Mouse (Mus musculus) bone marrow macrophage, adult 2 months (primary cell): ENCODE results near the gene Hsdl1.

ENCODE experiments used
- CTCF ChIP-seq: IDR thresholded peaks from 2 replicates; pipeline ENCODE4 v1.5.1; 2012; ENCODE audit warnings: low read depth, mild to moderate bottlenecking, low read length, moderate library complexity
- POLR2A ChIP-seq: IDR thresholded peaks from 2 replicates; pipeline ENCODE4 v1.6.1; 2012; ENCODE audit warnings: mild to moderate bottlenecking, low read depth, low read length, borderline replicate concordance

GRCm38 (mm10) chr8:119604996-119605395 lies 30.0 kb upstream of the Hsdl1 start, which contains the start of gene Taf1c:
- TF ChIP-seq CTCF (peak; percentile 29; the same call in 1 of the 2 replicates), POLR2A (no peak)
